Mouse (Mus musculus): ENCODE measurements around the gene Ppp1r3c. TPM values are rescaled to one million over a fixed set of nuclear protein-coding genes. Genes with fewer than 3 reads are reported as not detected.

Gene Ppp1r3c
- polyA plus RNA-seq, 1 experiment from 2014 or later: 7.1 TPM

DNA sequence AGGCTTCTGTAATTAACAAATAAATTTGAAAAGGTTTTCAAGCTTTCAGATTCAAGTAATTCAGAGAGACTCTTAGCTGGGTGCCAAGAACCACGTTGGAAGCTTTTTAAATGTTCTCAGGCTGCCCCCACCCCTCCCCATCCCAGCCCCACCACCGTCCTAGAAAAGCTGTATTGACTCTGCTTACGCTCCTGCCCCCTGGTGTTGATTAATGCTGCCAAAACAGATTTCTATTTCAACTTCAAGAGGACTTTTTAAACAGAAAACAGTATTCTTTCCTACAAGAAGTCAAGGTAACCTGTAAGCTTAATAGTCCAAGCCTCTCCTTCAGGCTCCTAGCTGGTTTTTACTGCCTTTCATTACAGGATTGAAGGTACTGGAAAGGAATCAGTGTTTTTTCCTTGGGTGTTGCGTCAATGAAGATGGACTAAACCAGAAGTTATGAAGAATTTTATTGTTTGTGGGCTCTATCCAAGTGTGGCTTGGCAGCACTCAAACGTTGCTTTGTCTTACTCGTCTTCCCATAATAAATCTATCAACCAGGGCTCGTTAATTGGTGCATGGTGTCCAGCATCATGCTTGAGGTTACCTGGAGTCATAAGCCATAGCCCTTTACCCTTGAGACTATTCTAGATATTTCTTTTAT lies 3.2 kb upstream of the Ppp1r3c start:
- Histone ChIP-seq H3K27me3 (ENCODE audit: control insufficient read depth, insufficient read depth, low read length) (no peaks in the 10 kb centered on the region), H3K4me2 (replicated peaks; ENCODE audit: low read depth) (no peak overlapping the region), H3K9ac (ENCODE audit: low read length) (no peak overlapping the region), H3K27ac (replicated peaks) (no peak overlapping the region), H3K36me3 (ENCODE audit: control insufficient read depth, insufficient read depth, low read length) (no peaks in the 10 kb centered on the region), H3K9me3 (ENCODE audit: control insufficient read depth, low read length) (no peaks in the 10 kb centered on the region), H3K4me3 (ENCODE audit: low read depth, low read length) (no peak overlapping the region), H3K4me1 (replicated peaks; ENCODE audit: control insufficient read depth, insufficient read depth) (0 out of 2 replicates have a peak, but pooled peaks cover 3% of the 10 kb centered on the region)
- TF ChIP-seq EP300 (optimal IDR thresholded peaks at IDR 0.05) (no peak), CTCF (IDR thresholded peaks at IDR 0.05; ENCODE audit: low read depth) (peak; percentile 69)
- DNase-seq (ENCODE audit: low spot score) (no peak), ATAC-seq (ENCODE audit: low FRiP score, low TSS enrichment) (no peak)
- 47% methylated on average over 7 of the region's 7 CpGs for WGBS

DNA sequence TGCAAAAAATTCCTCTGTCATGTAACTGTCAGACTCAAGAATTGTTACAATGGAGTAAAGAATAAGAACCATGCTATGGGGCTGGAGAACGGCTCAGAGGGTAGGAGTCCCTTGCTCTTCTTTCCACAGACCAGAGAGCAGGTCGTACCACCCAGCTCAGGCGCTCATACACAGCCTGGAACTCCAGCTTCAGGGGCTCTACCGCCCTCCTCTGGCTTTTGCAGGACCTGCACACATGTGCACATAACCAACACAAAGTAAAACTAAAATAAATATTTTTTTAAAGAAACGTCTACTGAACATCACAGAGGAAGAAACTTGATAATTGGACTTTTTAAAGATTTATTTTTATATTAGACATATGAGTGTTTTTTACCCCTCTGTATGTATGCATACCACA lies 1.6 kb upstream of the Ppp1r3c start:
- Histone ChIP-seq H3K27ac (replicated peaks) (no peak overlapping the region), H3K27me3 (ENCODE audit: control insufficient read depth, insufficient read depth, low read length) (no peaks in the 10 kb centered on the region), H3K4me1 (replicated peaks; ENCODE audit: control insufficient read depth, insufficient read depth) (0 out of 2 replicates have a peak, but pooled peaks cover 3% of the 10 kb centered on the region), H3K4me2 (replicated peaks; ENCODE audit: low read depth) (no peak overlapping the region), H3K9me3 (ENCODE audit: control insufficient read depth, low read length) (no peaks in the 10 kb centered on the region), H3K9ac (ENCODE audit: low read length) (no peak overlapping the region), H3K36me3 (ENCODE audit: control insufficient read depth, insufficient read depth, low read length) (no peaks in the 10 kb centered on the region), H3K4me3 (ENCODE audit: low read depth, low read length) (no peak overlapping the region)
- no peak for DNase-seq (ENCODE audit: low spot score)
- TF ChIP-seq EP300 (optimal IDR thresholded peaks at IDR 0.05): no peak
- TF ChIP-seq CTCF (IDR thresholded peaks at IDR 0.05; ENCODE audit: low read depth): peak; percentile 57
- 79% methylated on average over 5 of the region's 5 CpGs for WGBS
- ATAC-seq (ENCODE audit: low FRiP score, low TSS enrichment): no peak

DNA sequence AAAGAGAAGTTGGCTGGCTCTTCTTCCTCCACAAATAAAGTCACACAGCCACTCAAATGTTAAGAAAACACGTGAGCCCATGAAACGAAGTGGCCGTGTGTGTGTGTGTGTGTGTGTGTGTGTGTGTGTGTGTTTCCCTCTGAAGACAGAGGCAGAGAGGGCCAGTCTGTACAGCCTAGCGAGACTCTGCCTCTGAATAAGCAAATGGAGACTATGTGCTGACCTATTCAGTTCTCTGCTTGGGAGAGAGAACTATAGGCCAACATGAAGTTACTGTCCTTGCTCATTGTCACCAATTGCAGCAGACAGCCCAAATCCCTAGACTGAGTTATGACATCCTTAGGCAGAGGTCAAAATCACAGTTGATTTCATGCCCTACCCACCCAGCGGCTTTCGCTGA lies 634 bp upstream of the Ppp1r3c start:
- WGBS: 12% methylated on average over 6 of the region's 6 CpGs
- H3K36me3 ChIP-seq (ENCODE audit: control insufficient read depth, insufficient read depth, low read length): 0 out of 2 replicates have a peak, but pooled peaks cover 4% of the 10 kb centered on the region
- peak overlapping the region; percentile 94 for H3K27ac ChIP-seq (replicated peaks)
- peak; percentile 58 for ATAC-seq (ENCODE audit: low FRiP score, low TSS enrichment)
- H3K9me3 ChIP-seq (ENCODE audit: control insufficient read depth, low read length): no peaks in the 10 kb centered on the region
- H3K27me3 ChIP-seq (ENCODE audit: control insufficient read depth, insufficient read depth, low read length): no peaks in the 10 kb centered on the region
- H3K4me3 ChIP-seq (ENCODE audit: low read depth, low read length): peak overlapping the region; percentile 57
- peak overlapping the region; percentile 65 for H3K4me2 ChIP-seq (replicated peaks; ENCODE audit: low read depth)
- no peak for TF ChIP-seq CTCF (IDR thresholded peaks at IDR 0.05; ENCODE audit: low read depth)
- no peak for TF ChIP-seq EP300 (optimal IDR thresholded peaks at IDR 0.05)
- no peak for DNase-seq (ENCODE audit: low spot score)
- 0 out of 2 replicates have a peak, but pooled peaks cover 3% of the 10 kb centered on the region for H3K4me1 ChIP-seq (replicated peaks; ENCODE audit: control insufficient read depth, insufficient read depth)
- peak overlapping the region; percentile 66 for H3K9ac ChIP-seq (ENCODE audit: low read length)

DNA sequence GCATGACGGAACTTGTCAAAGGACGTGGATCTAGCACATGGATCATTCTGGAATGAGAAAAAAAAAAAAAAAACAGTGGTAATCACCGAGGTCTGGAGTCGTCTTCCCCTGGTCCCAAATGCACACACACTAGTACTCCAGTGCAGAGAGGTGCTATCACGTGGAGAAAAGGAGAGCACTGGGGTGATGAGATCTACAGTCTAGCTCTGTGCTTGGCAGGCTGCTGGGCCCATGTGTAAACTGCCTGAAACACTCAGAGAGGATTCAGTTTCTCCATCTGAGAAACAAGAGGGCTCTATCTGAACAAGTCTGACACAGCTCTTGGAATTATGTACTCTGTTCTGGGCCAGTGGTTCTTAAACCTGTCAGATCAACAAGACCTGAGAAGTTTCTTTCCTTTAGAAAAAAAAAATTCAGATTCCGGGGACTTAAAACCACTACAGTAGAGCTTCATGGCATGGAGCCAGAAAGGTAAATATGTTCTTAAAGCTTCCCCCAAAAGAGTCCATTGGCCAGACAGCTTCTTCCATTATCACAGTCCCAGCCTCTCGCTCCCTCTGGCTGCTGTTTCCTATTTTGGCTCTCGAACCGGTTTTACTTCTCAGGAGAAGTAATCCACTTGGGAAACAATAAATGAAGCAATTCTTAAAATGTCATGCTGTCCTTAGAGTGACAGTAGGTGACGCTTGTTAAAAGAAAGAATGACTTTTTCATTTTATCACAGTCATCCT lies 2.0 kb downstream of the Ppp1r3c start:
- Histone ChIP-seq H3K36me3 (ENCODE audit: control insufficient read depth, insufficient read depth, low read length) (0 out of 2 replicates have a peak, but pooled peaks cover 4% of the 10 kb centered on the region), H3K4me1 (replicated peaks; ENCODE audit: control insufficient read depth, insufficient read depth) (0 out of 2 replicates have a peak, but pooled peaks cover 3% of the 10 kb centered on the region), H3K27me3 (ENCODE audit: control insufficient read depth, insufficient read depth, low read length) (no peaks in the 10 kb centered on the region), H3K9me3 (ENCODE audit: control insufficient read depth, low read length) (no peaks in the 10 kb centered on the region), H3K9ac (ENCODE audit: low read length) (no peak overlapping the region), H3K4me3 (ENCODE audit: low read depth, low read length) (peak overlapping the region; percentile 57; the same call in 1 of the 2 replicates), H3K4me2 (replicated peaks; ENCODE audit: low read depth) (peak overlapping the region; percentile 65; the same call in 1 of the 2 replicates), H3K27ac (replicated peaks) (no peak overlapping the region)
- TF ChIP-seq CTCF (IDR thresholded peaks at IDR 0.05; ENCODE audit: low read depth) (peak; percentile 57), EP300 (optimal IDR thresholded peaks at IDR 0.05) (no peak)
- 45% methylated on average over 10 of the region's 10 CpGs for WGBS
- ATAC-seq (ENCODE audit: low FRiP score, low TSS enrichment): no peak
- no peak for DNase-seq (ENCODE audit: low spot score)

DNA sequence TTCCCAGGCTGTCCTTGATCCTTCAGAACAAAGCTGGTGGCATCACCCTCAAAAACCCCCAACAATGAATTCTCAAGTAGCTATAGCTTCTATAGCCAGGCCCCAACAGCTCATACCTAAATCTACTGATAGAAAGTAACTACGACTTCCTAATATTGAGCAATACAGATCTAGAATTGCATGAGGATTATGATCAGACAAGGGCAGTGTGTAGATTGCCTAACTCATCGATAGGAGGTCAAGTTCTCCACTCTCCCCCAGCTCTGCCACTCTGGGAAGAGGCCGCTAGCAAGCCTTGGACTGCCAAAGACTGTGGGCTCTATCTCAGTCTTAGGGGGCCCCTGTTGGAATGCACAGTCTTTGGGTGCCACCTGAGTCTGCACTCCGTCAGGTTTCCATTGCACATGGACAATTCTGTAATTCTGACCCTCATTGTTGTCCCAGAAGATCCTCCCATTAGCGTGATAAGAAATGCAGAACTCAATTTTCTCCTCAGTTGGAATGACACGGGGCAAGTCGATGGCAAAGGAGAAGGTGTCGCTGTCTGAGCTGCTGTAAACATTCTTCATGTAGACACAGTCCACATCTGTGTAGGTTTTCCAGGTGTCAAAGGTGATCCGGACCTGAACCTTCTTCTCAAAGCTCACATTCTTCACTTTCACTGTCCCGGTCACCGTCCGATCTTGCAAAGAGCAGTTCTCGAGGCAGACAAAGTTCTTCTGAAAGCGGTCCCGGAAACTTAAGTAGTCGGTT lies 3.1 kb downstream of the Ppp1r3c start:
- TF ChIP-seq CTCF (IDR thresholded peaks at IDR 0.05; ENCODE audit: low read depth) (no peak), EP300 (optimal IDR thresholded peaks at IDR 0.05) (no peak)
- Histone ChIP-seq H3K27me3 (ENCODE audit: control insufficient read depth, insufficient read depth, low read length) (no peaks in the 10 kb centered on the region), H3K9me3 (ENCODE audit: control insufficient read depth, low read length) (no peaks in the 10 kb centered on the region), H3K4me1 (replicated peaks; ENCODE audit: control insufficient read depth, insufficient read depth) (0 out of 2 replicates have a peak, but pooled peaks cover 3% of the 10 kb centered on the region), H3K9ac (ENCODE audit: low read length) (no peak overlapping the region), H3K4me3 (ENCODE audit: low read depth, low read length) (no peak overlapping the region), H3K27ac (replicated peaks) (no peak overlapping the region), H3K36me3 (ENCODE audit: control insufficient read depth, insufficient read depth, low read length) (0 out of 2 replicates have a peak, but pooled peaks cover 4% of the 10 kb centered on the region), H3K4me2 (replicated peaks; ENCODE audit: low read depth) (no peak overlapping the region)
- ATAC-seq (ENCODE audit: low FRiP score, low TSS enrichment) (no peak), DNase-seq (ENCODE audit: low spot score) (no peak)
- 95% methylated on average over 16 of the region's 16 CpGs for WGBS
